Mouse (Mus musculus): ENCODE measurements around the gene B230307C23Rik. TPM values are rescaled to one million over a fixed set of nuclear protein-coding genes. Genes with fewer than 3 reads are reported as not detected.
"Not testable (repeated sequence)": the region's sequence is repeated elsewhere in the genome, so short reads cannot be mapped to it uniquely, and the experiment has no call there.

Gene B230307C23Rik
- 10 to 100 TPM; 37.7 to 40.7 TPM for total RNA-seq (2021)
- long read RNA-seq, experiment 1, transcript B230307C23Rik-204 (5 exons, 1,230 nt) = major isoform, 6 of 26 reads
- long read RNA-seq, experiment 1, transcript B230307C23Rik-208 (5 exons, 546 nt) = minor isoform, 5 of 26 reads
- long read RNA-seq, experiment 1, partial matches to known transcripts = 0 of 26 reads
- long read RNA-seq, experiment 1, other reads (novel, unspliced or antisense) = 8 of 26 reads
- long read RNA-seq, experiment 2, transcript B230307C23Rik-204 (5 exons, 1,230 nt) = major isoform, 5 of 12 reads
- long read RNA-seq, experiment 2, partial matches to known transcripts = 1 of 12 reads
- long read RNA-seq, experiment 2, other reads (novel, unspliced or antisense) = 0 of 12 reads

GRCm38 (mm10) chr16:97996616-97997382 is at the start of gene B230307C23Rik:
Gene B230307C23Rik (plus strand): TSS chr16:97997315.
- peak; percentile 90 to 91 for DNase-seq

DNA sequence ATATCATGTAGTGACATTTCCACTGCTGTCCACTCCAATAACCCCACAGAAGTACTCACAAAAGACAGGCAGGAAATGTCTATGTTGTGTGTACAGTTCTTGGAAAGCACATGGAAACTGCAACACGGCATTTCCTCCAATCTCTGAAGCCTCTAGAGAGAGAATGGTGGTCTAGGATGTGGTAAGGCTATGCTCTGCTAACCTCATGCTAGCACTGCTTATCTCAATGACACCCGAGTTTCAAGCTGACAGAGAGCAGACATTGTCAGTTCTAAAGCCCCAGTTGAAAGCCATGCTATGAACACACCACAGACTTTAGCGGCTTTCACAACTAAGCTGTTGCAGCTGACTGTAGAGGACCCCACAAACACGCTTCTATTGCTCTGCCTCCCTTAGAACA is 48.3 kb upstream of the B230307C23Rik start:
- DNase-seq = no peak

DNA sequence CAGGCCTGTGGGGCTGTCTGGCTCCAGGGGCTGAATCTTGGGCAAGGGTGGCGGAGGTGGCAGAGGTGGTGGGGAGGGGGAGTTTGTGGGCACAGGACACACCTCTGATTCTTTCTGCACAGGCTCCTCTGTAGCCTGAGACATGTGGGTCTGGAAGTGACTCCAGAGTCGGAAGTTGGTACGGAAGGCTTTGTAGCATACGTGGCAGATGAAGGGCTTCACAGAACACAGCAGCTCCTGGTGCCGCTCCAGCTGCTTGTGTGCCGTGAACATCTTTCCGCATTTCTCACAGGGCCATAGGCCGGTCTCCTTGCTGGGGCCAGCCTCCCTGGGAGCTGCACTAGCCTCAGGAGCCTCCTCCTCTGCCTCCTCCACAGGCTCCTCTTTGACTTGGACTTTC is 47.1 kb upstream of the B230307C23Rik start:
- no peak for DNase-seq

- no peak for DNase-seq
Measured at GRCm38 (mm10) chr16:97952371-97952770, 44.7 kb upstream of the B230307C23Rik start.

GRCm38 (mm10) chr16:97952801-97953200 is 44.3 kb upstream of the B230307C23Rik start:
- no peak for DNase-seq

DNA sequence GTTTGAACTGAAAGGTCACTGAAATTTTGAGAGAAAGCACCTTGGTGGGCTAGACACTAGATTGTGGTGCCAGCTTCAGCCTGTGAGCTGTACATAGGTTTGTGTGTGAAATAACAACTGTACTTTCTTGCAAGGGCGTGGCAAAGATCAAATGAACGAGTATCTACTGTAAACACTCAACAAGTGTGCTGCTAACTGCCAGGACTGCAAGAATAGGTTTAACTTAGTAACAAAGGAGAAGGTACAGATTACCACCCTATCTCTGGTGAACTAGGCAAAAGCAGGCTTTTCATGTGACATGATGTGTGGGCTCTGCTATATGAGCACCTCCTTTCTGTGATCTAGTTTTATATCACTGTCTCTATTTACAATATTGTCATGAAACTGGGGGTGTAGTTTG is 43.8 kb upstream of the B230307C23Rik start:
- DNase-seq = no peak

- DNase-seq = no peak
Measured at GRCm38 (mm10) chr16:97956011-97956410, 41.1 kb upstream of the B230307C23Rik start.

DNA sequence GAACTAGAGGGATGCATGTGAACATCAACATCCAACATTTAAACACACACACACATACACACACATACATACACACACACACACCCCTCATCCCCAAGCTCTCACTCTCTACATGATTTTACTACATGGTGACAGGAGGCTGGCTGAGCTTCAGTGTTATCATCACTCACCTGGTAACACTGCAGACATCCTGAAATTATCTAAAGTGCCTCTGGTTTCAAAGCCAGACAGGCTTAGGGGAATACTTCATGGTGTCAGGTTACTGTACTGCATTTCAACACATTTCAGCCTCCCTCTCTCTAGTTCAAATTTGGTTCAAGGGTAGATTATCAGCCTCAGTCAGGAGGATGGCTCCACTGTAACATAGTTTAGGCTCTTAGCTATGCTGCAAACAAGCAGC is 39.5 kb upstream of the B230307C23Rik start:
- DNase-seq = no peak

DNA sequence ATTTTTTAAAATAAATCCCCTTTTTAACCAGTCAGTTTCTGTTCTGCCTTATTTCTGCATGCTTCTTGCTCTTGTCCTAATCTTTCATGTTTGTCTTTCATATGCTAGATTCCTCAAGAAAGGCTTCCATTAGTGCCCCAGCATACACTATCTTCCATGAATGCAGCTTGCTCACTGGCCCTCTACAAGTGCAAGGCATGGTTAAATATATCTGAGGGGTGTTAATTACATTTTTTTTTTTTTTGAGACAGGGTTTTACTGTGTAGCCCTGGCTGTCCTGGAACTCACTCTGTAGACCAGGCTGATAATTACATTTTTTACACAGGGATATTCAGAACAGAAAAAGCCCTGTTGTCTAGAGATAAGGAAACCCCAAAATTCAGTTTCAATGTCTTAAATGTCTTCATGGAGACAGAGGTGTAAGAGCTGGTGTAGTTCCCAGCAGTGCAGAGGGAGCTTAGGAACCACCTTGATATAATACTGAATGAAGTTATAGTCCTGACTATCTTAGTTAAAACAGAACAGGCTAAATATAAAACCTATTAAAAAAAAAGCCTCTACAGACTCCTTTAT is 38.6 kb upstream of the B230307C23Rik start:
- no peak for DNase-seq

DNA sequence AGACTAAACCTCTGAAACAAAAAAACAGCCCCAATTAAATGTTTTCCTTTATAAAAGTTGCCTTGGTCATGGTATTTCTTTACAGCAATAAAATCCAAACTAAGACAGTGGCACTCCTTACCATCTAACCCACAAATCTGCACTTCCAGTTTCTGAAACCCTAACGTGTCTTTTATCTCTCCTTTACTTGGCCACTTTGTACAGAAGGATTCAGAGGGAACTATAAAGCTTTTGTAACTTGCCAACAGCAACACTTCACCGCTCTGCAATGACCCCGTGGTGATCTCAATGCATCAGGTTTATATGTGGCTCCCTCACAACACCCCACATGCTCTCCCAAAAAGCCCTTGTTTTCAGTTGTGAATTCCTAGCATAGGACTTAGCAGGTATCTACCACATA is 36.8 kb upstream of the B230307C23Rik start:
- no peak for DNase-seq

- DNase-seq = peak; percentile 12 to 19
Measured at GRCm38 (mm10) chr16:97961381-97962150, 35.5 kb upstream of the B230307C23Rik start.

GRCm38 (mm10) chr16:97962151-97962948 is 34.8 kb upstream of the B230307C23Rik start, which contains the start of the genes C2cd2 and Zbtb21:
Gene C2cd2 (minus strand): TSS chr16:97962598.
Gene Zbtb21 (minus strand): TSS chr16:97962622.
- peak; percentile 98 for DNase-seq

- DNase-seq = no peak
Measured at GRCm38 (mm10) chr16:97963956-97964540, 33.1 kb upstream of the B230307C23Rik start.

DNA sequence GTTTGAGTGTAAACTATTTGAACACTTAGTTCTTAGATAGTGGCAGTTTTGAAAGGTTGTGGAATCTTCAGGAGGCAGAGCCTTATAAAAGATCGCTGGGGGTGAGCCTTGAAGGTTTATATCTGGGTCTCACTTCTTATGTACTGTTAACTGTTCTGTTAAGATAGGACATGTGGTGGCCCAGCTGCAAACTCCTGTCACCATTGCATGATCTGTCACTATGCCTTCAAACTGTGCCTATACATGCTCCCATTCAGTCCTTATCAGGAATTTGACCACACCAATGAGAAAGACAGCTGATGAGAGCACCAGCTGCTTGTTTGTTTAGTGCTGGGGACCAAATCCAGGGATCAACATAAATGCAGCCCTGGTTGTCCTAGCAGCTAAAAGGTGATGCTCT is 19.8 kb upstream of the B230307C23Rik start:
- no peak for DNase-seq

- DNase-seq = no peak
Measured at GRCm38 (mm10) chr16:97977722-97978121, 19.4 kb upstream of the B230307C23Rik start.

GRCm38 (mm10) chr16:97981362-97981761 is 15.8 kb upstream of the B230307C23Rik start:
- no peak for DNase-seq

DNA sequence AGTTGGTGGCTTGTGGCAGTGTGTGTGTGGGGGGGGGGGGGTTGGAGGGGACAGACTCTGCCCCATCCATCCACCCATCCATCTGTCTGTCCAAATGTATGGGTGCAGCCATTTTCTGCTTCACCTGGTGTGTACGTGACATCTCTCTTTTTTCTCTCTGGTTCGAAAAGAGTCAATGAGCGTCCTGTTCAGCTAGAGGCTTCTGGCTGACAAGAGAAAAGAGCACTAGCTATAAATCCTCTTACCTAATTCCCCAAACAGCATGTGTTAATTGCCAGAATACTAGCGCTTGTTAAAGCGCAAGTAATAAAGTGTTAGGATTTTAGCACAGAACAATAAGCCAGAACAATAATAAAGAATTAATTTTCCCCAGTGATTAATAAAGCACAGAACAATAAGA is 12.5 kb upstream of the B230307C23Rik start:
- DNase-seq = no peak

GRCm38 (mm10) chr16:97991517-97991916 is 5.6 kb upstream of the B230307C23Rik start:
- DNase-seq = no peak

- DNase-seq = not testable (repeated sequence)
Measured at GRCm38 (mm10) chr16:97992477-97992876, 4.6 kb upstream of the B230307C23Rik start.

- peak; percentile 78 to 81 for DNase-seq
Measured at GRCm38 (mm10) chr16:97995849-97996615, 1.1 kb upstream of the B230307C23Rik start.
